Mouse (Mus musculus): Measurements from ENCODE around the gene Klk1b8.
"Not testable (repeated sequence)": the region's sequence is repeated elsewhere in the genome, so short reads cannot be mapped to it uniquely, and the experiment has no call there.

The Klk1b8 gene

GRCm38 (mm10) chr7:43950364-43950763 is at the start of gene Klk1b8:
Gene Klk1b8 (plus strand): TSS chr7:43950664.
- in situ Hi-C loops (cut with MboI) = no loop called here

DNA sequence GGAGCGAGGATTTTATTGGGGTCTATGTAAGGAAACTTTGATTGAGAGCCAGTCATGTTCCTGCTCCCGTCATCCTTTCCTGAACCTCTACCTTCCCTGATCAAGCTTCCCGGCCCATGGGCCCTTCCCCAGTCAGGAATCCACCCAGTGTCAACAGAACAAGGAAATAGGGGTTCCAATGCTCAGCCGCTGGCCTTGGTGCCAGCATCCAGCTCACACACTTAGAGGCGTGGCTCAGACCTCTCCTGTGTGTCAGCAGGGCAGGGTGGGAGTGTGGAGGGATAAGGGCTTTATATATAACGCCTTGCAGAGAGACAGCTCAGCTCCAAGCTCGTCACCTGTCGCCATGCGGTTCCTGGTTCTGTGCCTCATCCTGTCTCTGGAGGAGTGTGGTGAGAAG is 35.6 kb upstream of the Klk1b8 start:
- in situ Hi-C loops (cut with MboI) = no loop called here

DNA sequence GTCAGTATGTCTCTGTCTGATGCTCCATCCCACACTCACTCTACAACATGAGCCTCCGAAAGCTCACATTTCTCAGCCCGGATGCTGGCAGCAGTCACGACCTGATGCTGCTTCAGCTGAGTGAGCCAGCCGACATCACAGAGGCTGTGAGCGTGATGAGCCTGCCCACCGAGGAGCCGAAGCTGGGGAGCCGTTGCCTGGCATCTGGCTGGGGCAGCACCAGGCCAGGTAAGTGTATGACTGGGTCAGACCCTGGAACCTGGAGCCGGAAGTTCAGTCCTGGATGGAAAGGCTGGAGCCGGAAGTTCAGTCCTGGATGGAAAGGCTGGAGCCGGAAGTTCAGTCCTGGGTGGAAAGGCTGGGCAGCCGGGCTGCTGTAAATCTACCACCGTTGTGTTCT is 32.0 kb upstream of the Klk1b8 start:
- in situ Hi-C loops (cut with MboI) = no loop called here

DNA sequence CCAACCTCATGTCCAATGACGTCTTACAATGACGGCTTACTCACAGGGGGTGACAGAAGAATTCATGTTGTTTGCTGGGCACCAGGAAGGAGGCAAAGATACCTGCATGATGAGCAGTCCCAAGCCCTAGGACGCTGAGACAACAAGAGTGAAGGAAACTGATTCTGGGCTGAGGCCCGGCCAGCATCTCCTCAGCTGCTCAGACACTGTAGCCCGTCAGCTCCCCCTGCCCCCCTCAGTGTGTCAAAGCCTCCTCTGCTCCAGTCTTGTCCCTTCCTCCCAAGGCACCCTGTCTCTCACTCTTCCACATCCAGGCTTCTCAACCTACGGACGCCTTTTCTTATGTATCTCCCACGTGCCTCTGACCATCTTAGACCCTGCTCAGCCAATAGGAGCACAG is 31.6 kb upstream of the Klk1b8 start:
- in situ Hi-C loops (cut with MboI) = no loop called here

DNA sequence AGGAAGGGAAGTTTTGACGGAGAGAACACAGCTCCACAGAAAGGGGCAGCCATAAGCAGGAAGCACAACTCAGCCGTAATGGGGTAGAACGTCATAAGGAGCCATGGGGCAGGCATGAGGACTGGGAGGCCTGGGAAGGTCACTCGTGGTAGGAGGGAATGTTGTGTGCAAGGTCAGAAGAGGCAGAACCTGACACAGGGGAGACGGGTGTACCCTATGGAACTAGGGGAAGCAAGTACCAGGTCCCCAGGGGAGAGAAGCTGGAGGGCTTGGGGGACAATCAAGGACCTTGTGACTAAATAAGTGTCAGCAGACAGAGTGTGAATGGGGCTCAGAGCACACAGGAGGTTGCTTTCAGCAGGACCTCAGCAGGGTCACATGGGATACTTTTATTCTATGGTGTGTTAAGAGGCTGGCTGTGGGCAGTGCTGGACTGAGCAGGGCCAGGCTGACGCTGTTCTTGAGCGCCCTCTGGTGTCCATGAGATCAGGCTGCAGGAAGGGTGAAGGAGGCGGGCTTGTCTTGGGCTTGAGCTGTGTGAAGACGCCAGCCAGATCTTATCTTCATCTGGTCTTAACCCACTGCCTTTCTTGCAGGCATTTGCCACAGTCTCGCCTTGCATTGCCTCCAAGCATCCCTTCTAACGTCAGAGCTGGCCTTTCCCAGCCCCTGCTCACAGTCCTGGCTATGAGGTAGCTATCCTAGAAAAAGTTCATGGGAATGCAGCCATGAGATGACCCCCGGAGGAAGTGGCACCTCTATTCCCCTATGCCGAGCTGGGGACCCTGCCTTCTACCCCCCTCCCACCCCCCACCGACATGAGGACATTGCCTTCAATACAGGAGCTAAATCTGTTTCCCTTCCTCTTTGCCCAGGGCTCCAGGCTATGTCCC is 30.7 kb upstream of the Klk1b8 start:
- in situ Hi-C loops (cut with MboI) = no loop called here

- in situ Hi-C loops (cut with MboI) = no loop called here
Observed at GRCm38 (mm10) chr7:43920582-43920981, 29.9 kb upstream of the Klk1b8 start.

DNA sequence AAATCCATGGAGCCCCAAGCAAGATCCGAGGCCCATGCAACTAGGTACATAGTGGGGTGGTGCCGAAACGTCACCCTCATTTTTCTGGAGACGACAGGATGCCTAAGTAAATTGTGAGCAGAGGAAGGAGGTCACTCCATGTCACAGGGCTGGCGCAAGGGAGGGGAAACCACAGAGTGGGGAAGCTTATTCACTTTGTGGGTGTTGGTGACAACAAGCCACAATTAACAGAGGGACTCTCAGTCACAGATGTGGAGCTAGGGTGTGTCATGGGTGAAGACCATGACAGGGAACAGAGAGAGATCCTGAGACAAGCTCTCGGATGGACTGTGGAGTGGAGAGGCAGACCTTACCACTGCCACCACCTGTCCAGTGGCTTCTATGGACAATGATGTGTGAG is 29.4 kb upstream of the Klk1b8 start:
- in situ Hi-C loops (cut with MboI) = no loop called here

GRCm38 (mm10) chr7:43921941-43922340 is 28.5 kb upstream of the Klk1b8 start:
- in situ Hi-C loops (cut with MboI) = no loop called here

DNA sequence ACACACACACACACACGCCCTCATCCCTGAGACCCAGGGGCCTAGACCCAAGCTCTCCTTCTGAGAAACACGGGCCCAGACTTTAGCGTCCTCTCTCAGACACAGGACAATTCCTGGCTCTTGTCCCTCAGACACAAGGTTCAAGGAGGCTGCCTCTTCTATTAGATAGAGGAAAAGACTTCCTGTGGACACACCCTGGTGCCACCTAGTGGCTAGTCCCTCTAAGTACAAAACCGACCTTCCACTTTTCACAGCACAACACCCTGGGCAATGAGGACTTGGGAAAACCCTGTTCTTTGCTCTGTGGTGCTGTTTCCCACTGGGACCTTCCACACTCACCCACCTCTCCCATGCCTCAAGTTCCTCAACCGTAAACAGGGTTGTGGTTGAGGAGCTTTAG is 24.5 kb upstream of the Klk1b8 start:
- in situ Hi-C loops (cut with MboI) = loop anchor here (25.0 kb wide), 1 partner anchor 411 kb away; no protein-coding TSS in a partner anchor

GRCm38 (mm10) chr7:43928521-43928920 is 21.9 kb upstream of the Klk1b8 start:
- in situ Hi-C loops (cut with MboI) = loop anchor here (25.0 kb wide), 1 partner anchor 409 kb away; no protein-coding TSS in a partner anchor

- in situ Hi-C loops (cut with MboI) = loop anchor here (25.0 kb wide), 1 partner anchor 405 kb away; no protein-coding TSS in a partner anchor
Observed at GRCm38 (mm10) chr7:43932337-43932736, 18.1 kb upstream of the Klk1b8 start.

- in situ Hi-C loops (cut with MboI) = loop anchor here (25.0 kb wide), 1 partner anchor 404 kb away; no protein-coding TSS in a partner anchor
Observed at GRCm38 (mm10) chr7:43933440-43933839, 17.0 kb upstream of the Klk1b8 start, which contains the start of gene Klk15. Gene Klk15 (plus strand): TSS chr7:43933740.

GRCm38 (mm10) chr7:43934747-43935146 is 15.7 kb upstream of the Klk1b8 start:
- in situ Hi-C loops (cut with MboI) = loop anchor here (25.0 kb wide), 1 partner anchor 403 kb away; no protein-coding TSS in a partner anchor

DNA sequence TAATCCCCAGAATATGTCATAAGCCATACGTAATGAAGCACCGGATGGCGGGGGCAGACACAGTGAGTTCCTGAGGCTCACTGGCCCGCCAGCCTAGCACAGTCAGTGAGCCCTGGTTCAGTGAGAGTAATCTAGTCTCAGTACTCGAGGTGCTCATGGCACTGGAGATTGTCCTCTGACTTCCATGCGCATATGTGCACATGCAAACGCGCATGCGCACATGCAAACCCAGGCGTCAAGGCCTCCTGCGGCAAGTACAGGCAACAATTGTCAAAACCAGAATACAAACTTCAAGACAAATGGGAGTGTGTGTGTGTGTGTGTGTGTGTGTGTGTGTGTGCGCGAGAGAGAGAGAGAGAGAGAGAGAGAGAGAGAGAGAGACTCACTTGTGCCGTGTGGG is 13.9 kb upstream of the Klk1b8 start:
- in situ Hi-C loops (cut with MboI) = loop anchor here (25.0 kb wide), 1 partner anchor 401 kb away; no protein-coding TSS in a partner anchor

DNA sequence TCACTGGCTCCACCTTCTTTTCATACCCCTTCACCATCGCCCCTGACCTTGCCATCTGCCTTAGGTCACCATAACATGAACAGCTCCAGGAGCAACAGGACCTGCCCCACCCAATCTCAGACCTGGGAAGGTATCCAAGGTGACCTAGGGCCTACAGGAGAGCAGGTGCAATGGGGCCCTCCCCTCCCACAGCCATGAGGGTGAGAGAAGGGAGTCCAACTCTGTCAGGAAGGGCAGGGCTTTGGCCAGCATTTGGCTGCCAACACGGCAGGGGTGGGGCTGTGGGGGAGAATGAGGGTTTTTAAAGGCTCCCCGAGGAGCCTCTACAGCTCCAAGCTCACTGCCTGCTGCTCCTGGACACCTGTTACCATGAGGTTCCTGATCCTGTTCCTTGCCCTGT is 8.2 kb upstream of the Klk1b8 start:
- in situ Hi-C loops (cut with MboI) = loop anchor here (25.0 kb wide), 1 partner anchor 395 kb away; no protein-coding TSS in a partner anchor

- in situ Hi-C loops (cut with MboI) = loop anchor here (25.0 kb wide), 1 partner anchor 393 kb away; no protein-coding TSS in a partner anchor
Observed at GRCm38 (mm10) chr7:43944727-43945264, 5.7 kb upstream of the Klk1b8 start.

DNA sequence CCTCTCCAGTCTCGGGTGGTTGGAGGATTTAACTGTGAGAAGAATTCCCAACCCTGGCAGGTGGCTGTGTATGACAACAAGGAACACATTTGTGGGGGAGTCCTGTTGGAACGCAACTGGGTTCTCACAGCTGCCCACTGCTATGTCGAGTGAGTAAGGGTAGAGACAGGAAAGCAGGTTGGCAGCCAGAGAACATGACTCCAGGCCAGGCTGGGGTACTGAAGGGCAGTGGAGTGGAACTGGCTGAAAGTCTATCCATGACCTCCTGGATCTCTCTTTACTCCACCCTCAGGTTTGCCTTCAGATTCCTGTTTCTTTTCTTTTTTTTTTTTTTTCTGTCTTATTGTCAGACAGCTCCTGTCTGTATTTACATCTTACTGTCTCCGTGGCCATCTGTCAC is 2.2 kb downstream of the Klk1b8 start:
- in situ Hi-C loops (cut with MboI) = no loop called here

- in situ Hi-C loops (cut with MboI) = no loop called here
Observed at GRCm38 (mm10) chr7:43966451-43966850, 16.0 kb downstream of the Klk1b8 start, which contains the start of gene Klk1b1. Gene Klk1b1 (plus strand): TSS chr7:43966751.

GRCm38 (mm10) chr7:43967058-43967457 is 16.6 kb downstream of the Klk1b8 start:
- in situ Hi-C loops (cut with MboI) = no loop called here

DNA sequence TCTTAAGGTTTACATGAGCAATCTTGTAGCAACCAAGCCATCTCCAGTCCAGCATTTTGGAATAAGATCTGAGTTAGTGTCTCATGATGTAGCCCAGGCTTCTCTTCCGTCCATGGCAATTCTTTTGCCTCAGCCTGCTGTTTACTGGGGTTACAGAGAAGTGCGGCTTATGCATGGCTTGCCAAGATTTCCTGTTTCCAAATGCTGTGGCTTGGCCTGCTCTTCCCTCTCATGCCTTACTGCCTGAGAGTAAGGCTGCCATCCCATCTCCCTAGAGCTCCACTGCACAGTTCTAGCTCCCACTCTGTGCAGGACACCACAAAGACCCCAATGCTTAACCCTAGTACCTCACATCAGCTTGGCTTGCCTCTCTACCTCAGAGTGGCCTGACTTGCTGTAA is 17.1 kb downstream of the Klk1b8 start:
- in situ Hi-C loops (cut with MboI) = no loop called here

GRCm38 (mm10) chr7:43975761-43976160 is 25.3 kb downstream of the Klk1b8 start, which contains the start of gene Klk1b9:
Gene Klk1b9 (plus strand): TSS chr7:43976061.
- in situ Hi-C loops (cut with MboI) = not testable (repeated sequence)

GRCm38 (mm10) chr7:43985657-43986056 is 35.2 kb downstream of the Klk1b8 start:
- in situ Hi-C loops (cut with MboI) = no loop called here

DNA sequence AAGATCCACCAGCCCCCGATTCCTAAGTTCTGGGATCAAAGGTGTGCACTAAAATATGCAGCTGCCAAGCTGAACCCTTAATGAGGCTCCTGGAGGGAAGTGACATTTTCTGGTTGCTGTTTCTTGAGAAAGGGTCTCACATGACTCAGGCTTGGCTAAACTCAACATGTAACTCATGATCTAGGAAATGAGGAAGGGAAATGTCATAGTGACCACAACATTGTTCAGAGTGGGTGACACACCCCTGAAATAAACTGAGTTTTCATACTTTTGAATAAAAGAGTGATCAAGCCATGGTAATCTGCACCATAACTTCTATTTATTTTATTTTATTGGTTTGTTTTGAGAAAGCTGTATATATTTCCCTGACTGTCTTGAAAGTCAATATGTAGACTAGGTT is 44.4 kb downstream of the Klk1b8 start:
- in situ Hi-C loops (cut with MboI) = not testable (repeated sequence)

Measured in mature B cell (primary cell).